Mouse (Mus musculus): ENCODE measurements around the gene Cemip. TPM values are rescaled to one million over a fixed set of nuclear protein-coding genes. Genes with fewer than 3 reads are reported as not detected.
"Not testable (repeated sequence)": the region's sequence is repeated elsewhere in the genome, so short reads cannot be mapped to it uniquely, and the experiment has no call there.

Cemip gene
- 10 to 100 TPM; 19.0 to 19.9 TPM for total RNA-seq (2021)
- long read RNA-seq, partial matches to known transcripts: 0 of 5 reads
- long read RNA-seq, other reads (novel, unspliced or antisense): 5 of 5 reads

DNA sequence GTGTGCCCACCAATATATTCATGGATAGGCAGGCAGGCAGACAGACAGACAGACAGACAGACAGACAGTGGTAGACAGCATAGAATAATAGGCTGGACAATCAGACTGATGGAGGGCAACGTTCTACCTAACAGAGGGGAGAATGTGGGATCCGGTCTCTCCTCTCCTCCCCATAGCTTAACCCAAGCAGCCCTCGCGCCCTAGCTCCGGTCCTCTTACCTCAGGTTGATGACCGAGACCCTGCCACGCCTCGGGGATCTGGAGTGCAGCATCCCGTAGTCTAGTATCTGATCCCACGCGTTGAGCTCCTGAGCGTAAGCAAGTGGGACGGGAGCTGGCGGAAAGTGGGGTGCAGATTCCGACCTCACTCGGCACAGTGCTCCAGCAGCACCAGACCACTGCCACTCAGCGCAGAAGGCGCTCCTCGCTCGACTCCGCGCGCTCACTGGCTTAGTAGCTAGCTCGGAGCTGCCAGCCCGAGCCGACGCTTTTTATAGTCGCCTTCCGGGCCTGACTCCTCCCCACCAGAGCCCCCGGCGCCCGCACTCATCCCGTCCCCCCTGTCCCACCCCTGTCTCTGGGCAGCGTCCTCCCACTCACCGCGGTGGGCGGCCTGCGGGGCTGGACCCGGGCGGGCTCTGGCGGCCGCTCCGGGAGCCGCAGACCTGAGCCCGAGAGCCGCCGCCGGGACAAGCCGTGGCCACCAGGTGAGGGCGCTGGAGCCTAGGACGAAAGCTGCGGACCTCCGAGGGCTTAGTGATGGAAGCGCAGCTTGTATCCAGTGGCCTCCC, at the start of gene Cemip:
TSS of gene Cemip (minus strand) at position 464 of the 791 bp plus-strand sequence.
- peak; percentile 91 to 95 for DNase-seq (ENCODE audit: low spot score in 2 of 2)

DNA sequence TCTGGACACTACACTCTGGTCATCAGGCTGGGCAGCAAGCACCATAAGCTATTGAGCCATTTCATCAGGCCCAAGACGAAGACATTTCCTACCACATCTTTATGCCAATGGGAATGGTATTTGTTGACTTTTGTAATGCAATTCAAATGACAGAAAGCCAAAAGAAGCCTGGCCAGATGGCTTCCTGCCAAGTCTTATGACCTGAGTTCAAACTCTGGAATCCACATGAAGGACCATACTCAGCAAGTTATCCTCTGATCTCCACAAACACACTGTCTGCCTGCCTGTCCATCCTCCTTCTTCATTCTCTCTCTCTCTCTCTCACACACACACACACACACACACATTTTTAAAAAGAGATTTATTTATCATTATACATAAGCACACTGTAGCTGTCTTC, 46.4 kb upstream of the Cemip start:
- DNase-seq (ENCODE audit: low spot score in 2 of 2): no peak

DNA sequence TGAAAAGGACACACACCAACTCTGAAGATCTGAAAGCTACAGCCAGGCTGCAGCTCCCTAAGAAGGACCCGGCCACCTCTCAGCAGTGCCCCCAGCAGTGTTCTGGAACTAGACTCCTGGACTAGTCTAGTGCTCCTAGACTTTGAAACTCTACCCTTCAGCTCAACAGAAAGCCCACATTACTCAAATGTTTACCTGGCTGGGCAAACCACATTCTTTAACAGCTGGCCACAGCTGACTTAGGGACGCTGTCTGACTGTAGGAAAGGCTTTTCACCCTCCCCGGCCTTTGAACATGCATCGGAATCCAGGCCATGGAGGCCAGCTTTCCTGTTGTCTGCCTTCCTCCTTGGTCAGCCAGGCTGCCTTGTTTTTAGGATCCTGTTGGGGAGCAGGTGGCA, 45.4 kb upstream of the Cemip start:
- DNase-seq (ENCODE audit: low spot score in 2 of 2): no peak

- DNase-seq (ENCODE audit: low spot score in 2 of 2): no peak
Measured at GRCm38 (mm10) chr7:84128661-84129060, 42.4 kb upstream of the Cemip start.

DNA sequence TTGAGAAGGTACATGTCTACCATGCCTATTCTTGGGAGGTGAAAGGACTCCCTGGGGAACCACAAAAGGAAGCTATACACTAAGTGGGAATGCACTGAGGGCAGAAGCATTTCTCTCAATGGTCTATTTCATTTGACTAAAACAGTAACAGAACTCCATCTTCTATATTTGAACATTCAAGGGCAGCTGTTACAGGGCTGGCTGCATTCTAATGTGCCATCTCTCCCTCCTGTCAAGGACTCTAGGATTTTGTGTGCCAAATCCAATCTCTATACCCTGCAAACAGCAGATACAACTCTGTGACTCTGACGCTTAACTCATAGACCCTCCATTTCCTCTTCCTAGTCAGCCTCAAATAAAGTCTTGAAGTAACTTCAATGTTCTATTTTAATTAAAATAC, 39.4 kb upstream of the Cemip start:
- no peak for DNase-seq (ENCODE audit: low spot score in 2 of 2)

- not testable (repeated sequence) for DNase-seq (ENCODE audit: low spot score in 2 of 2)
Measured at GRCm38 (mm10) chr7:84123651-84124050, 37.3 kb upstream of the Cemip start.

- no peak for DNase-seq (ENCODE audit: low spot score in 2 of 2)
Measured at GRCm38 (mm10) chr7:84121778-84122177, 35.5 kb upstream of the Cemip start.

GRCm38 (mm10) chr7:84120142-84120760, 33.9 kb upstream of the Cemip start:
- no peak for DNase-seq (ENCODE audit: low spot score in 2 of 2)

- DNase-seq (ENCODE audit: low spot score in 2 of 2): no peak
Measured at GRCm38 (mm10) chr7:84119216-84120105, 33.2 kb upstream of the Cemip start.

GRCm38 (mm10) chr7:84117543-84118122, 31.3 kb upstream of the Cemip start:
- DNase-seq (ENCODE audit: low spot score in 2 of 2): no peak

GRCm38 (mm10) chr7:84116621-84117542, 30.6 kb upstream of the Cemip start:
- DNase-seq (ENCODE audit: low spot score in 2 of 2): no peak

DNA sequence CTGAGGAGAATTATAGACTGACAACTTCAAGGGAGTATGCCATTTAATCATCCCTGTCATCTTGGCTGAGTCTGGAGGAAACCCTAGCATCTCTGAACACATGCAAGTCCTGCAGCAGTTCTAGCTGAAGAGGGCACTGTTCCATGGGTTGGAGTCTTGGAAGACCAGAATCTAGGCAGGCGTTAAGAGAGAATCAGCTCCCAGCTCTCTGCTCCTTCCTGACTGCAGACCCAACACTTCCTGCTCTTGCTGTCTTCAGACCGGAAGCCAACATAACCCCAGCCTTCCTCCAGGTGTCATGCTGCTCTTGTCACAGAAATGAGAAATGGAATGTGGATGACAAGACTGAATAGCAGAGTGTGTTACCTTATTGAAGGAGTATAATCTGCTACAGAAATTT, 29.1 kb upstream of the Cemip start:
- no peak for DNase-seq (ENCODE audit: low spot score in 2 of 2)

DNA sequence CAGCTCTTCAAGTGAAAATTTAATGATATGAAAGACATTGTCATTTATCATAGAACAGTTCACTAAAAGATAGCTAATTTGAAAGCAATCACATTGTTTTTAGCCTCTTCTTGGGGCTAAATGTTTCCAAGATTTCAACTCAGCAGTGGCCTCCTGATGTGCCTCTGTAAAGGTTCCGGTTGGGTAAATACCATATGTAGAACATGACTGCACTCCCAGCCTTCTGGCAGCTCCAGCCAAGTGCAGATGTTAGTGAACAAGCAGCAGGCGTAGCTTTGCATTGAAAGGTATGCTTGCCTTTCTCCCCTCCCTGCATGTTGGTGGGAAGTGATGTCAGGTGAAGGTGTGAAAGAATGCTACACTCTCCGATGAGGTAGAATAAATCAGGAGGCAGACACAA, 28.5 kb upstream of the Cemip start:
- no peak for DNase-seq (ENCODE audit: low spot score in 2 of 2)

DNA sequence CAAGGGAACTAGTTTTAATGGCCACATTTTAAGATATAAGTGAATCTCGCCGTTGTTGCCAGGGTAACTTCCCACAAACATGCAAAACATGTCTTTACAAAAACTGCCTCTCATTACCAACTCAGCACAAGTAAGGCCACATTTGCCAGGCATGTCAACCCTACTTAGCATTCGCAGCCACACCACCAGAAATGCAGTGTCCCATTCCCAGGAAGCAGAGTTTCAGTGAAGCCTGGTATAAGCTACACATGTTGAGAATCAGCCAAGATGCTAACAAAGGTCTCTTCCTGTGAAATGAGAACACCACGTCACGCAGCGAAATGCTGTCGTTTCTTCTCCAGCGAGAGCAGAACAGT, 26.7 kb upstream of the Cemip start:
- DNase-seq (ENCODE audit: low spot score in 2 of 2): no peak

DNA sequence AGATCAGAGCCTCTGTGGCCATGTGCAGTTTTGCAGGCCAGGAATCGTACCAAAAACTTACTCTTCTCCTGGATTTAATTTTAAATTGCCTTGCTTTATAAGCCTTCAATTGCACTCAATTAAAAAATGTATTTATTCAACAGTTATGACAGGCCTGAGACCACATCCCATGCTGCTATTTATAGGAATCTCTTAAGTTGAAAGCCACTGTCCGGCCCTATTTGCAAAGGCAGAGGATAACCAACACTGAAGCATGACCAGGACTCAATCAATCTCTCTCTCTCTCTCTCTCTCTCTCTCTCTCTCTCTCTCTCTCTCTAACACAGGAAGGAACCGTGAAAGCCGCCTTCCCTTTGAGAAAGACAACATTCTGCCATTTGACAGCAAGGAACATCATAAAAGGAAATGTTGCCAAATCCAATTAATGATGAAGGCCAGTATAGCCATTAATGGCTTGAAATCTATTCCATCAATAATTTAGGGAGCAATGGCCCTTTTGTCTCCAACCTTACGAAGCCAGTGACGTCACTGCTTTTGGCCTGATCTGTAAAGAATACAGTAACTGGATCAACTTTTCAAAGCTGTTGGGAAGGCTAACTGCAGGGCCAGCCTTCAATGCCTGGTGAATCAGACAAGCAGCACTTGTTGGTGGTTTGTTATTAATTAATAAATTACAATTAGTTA, 26.2 kb upstream of the Cemip start:
- DNase-seq (ENCODE audit: low spot score in 2 of 2): no peak

- DNase-seq (ENCODE audit: low spot score in 2 of 2): no peak
Measured at GRCm38 (mm10) chr7:84111716-84112350, 25.5 kb upstream of the Cemip start.

- DNase-seq (ENCODE audit: low spot score in 2 of 2): no peak
Measured at GRCm38 (mm10) chr7:84106942-84107341, 20.6 kb upstream of the Cemip start.

GRCm38 (mm10) chr7:84102589-84102988, 16.3 kb upstream of the Cemip start:
- no peak for DNase-seq (ENCODE audit: low spot score in 2 of 2)

- DNase-seq (ENCODE audit: low spot score in 2 of 2): no peak
Measured at GRCm38 (mm10) chr7:84100672-84101071, 14.4 kb upstream of the Cemip start.
